Mouse (Mus musculus) midbrain, embryonic 12.5 days (tissue): ENCODE measurements around the gene Tmem131. TPM values are rescaled to one million over a fixed set of nuclear protein-coding genes. Genes with fewer than 3 reads are reported as not detected.
"Not testable (repeated sequence)": the region's sequence is repeated elsewhere in the genome, so short reads cannot be mapped to it uniquely, and the experiment has no call there.

Experiments
- ATAC-seq: fragments of 200-750 bp; cut with Nextera tagmentation; 2 replicates; pipeline ENCODE4 v1.8.0; 2017; ENCODE audit warnings: low read depth, moderate TSS enrichment, moderate library complexity; ENCODE audit not compliant: low FRiP score
- H3K27ac ChIP-seq: fragments of 300-500 bp; sonication (generic); replicated peaks from 2 replicates; pipeline ENCODE4 v1.5.1; 2016; ENCODE audit warnings: mild to moderate bottlenecking
- H3K27me3 ChIP-seq: fragments of 300-500 bp; sonication (generic); 2 replicates; pipeline ENCODE4 v1.6.1; 2016; ENCODE audit warnings: mild to moderate bottlenecking
- H3K36me3 ChIP-seq: fragments of 300-500 bp; sonication (generic); 2 replicates; pipeline ENCODE4 v1.6.1; 2016
- H3K4me1 ChIP-seq: fragments of 300-500 bp; sonication (generic); 2 replicates; pipeline ENCODE4 v1.6.1; 2016
- H3K4me2 ChIP-seq: fragments of 300-500 bp; sonication (generic); replicated peaks from 2 replicates; pipeline ENCODE4 v1.6.1; 2016; ENCODE audit warnings: mild to moderate bottlenecking, moderate library complexity
- H3K4me3 ChIP-seq: fragments of 300-500 bp; sonication (generic); 2 replicates; pipeline ENCODE4 v1.5.1; 2016; ENCODE audit warnings: mild to moderate bottlenecking
- H3K9ac ChIP-seq: fragments of 300-500 bp; sonication (generic); replicated peaks from 2 replicates; pipeline ENCODE4 v1.6.1; 2016; ENCODE audit warnings: mild to moderate bottlenecking, moderate library complexity
- H3K9me3 ChIP-seq: fragments of 300-500 bp; sonication (generic); 2 replicates; pipeline ENCODE4 v1.6.1; 2016; ENCODE audit warnings: mild to moderate bottlenecking
- WGBS: fragments of 180-500 bp; shearing (Covaris S2); methylation state at CpG from one replicate; pipeline ENCODE4 v1.1.7; 2016; 5-methylcytosine and 5-hydroxymethylcytosine counted together
- polyA plus RNA-seq: library from polyadenylated mRNA; unstranded; fragments of >200 nt; fragmentation: Nextera tagmentation; extraction: Ambion mirVana; gene quantifications from 2 replicates; pipeline ENCODE4 v1.2.1, GENCODE M21; 2016

The Tmem131 gene
- polyA plus RNA-seq, 1 experiment from 2014 or later, result 17.8 TPM

- H3K4me1 ChIP-seq, H3K9ac ChIP-seq, H3K4me2 ChIP-seq, H3K9me3 ChIP-seq, H3K4me3 ChIP-seq, H3K27ac ChIP-seq, H3K36me3 ChIP-seq, ATAC-seq, H3K27me3 ChIP-seq: not testable (repeated sequence)
- 95% methylated on average over 5 of the region's 5 CpGs for WGBS
Measured at GRCm38 (mm10) chr1:36893720-36894119, 49.7 kb downstream of the Tmem131 start.

DNA sequence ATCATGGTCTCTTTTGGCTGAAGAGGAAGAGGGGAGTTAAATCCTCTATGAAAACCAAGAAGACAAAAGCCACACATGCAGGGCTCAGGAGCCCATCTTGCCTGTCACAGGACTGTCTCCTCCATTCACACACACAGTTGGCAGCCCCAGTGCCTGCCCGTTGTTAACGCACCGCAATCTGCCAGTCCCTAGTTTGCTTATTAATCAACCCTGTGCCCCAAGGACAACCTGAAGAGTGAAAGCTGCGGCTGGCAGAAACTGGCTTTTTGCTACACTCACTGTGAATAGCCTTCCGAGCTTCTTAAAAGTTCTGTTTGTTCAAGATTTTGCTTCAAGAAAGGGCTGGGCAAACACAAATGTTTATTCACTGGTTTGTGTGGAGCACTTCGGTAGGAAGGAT lies 50.3 kb downstream of the Tmem131 start:
- no peaks in the 10 kb centered on the region for H3K27me3 ChIP-seq
- no peak overlapping the region for H3K4me2 ChIP-seq
- WGBS, result 61% methylated on average over 6 of the region's 6 CpGs
- no peak overlapping the region for H3K27ac ChIP-seq
- no peaks in the 10 kb centered on the region for H3K36me3 ChIP-seq
- no peak overlapping the region for H3K9ac ChIP-seq
- ATAC-seq, result no peak
- no peaks in the 10 kb centered on the region for H3K9me3 ChIP-seq
- no peak overlapping the region for H3K4me3 ChIP-seq
- H3K4me1 ChIP-seq, result peaks cover 10% of the 10 kb centered on the region

DNA sequence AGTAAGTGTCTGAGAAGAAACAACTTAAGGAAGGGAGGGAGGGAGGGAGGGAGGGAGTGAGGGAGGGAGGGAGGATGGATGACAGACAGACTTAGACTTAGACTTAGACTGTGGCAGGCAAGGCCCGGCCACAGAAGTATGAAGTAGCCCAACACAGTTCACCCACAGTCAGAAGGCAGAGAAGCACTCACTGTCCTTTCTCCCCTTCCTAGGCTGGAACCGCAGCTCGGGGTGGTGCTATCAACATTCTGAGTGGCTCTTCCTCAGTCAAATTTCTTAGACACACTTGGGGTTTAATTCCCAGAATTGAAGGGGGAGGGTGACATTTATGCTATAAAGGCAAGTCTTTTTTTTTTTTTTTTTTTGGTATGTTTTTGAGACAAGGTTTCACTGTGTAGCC lies 51.0 kb downstream of the Tmem131 start:
- Histone ChIP-seq H3K27me3 (no peaks in the 10 kb centered on the region), H3K9me3 (no peaks in the 10 kb centered on the region), H3K27ac (no peak overlapping the region), H3K9ac (no peak overlapping the region), H3K4me3 (no peak overlapping the region), H3K4me2 (no peak overlapping the region), H3K4me1 (peaks cover 10% of the 10 kb centered on the region), H3K36me3 (peaks cover under 1% of the 10 kb centered on the region; the same call in 1 of the 2 replicates)
- ATAC-seq, result no peak
- 75% methylated on average over 3 of the region's 3 CpGs for WGBS

DNA sequence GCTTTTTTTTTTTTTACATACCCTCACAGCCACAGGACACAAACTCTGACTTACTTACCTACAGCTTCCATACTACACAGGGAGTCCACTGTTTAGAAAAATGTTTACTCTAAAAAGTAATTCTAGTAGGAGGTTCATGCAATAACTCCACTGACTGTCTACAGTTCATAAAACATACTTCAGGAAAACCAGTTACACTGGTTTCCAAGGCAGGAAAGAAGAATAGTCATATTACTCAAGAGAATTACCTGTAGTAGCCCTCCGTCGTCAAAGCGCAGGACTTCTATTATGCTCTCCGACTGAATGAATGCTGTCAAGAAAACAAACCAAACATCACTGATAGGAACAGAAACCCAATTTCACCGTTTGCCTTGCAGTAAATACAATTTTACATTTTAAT lies 54.5 kb downstream of the Tmem131 start:
- Histone ChIP-seq H3K9me3 (no peaks in the 10 kb centered on the region), H3K4me1 (peaks cover 11% of the 10 kb centered on the region), H3K4me3 (no peak overlapping the region), H3K9ac (no peak overlapping the region), H3K27me3 (no peaks in the 10 kb centered on the region), H3K27ac (no peak overlapping the region), H3K4me2 (no peak overlapping the region), H3K36me3 (peaks cover 3% of the 10 kb centered on the region; the same call in 1 of the 2 replicates)
- no peak for ATAC-seq
- WGBS, result 93% methylated on average over 5 of the region's 5 CpGs

DNA sequence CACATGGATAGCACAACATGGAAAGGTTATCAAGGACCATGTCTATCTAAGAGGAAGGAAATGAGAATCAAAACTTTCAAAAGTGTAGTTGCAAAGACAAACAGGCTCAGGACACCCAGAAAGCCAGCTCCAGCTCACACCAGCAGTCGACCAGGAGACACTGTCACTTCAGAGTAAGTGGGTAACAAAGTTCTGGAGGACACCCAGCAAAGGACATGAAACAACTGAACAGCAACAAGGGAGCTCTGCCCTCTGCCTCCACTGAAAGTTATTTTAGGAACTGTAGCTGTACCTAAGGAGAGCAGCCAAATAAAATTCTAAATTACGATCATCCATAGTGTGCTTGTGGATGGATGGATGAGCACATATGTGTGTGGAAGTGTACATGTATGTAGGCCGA lies 56.3 kb downstream of the Tmem131 start:
- WGBS, result 92% methylated on average over 3 of the region's 3 CpGs
- no peak for ATAC-seq
- Histone ChIP-seq H3K27ac (no peak overlapping the region), H3K9ac (no peak overlapping the region), H3K27me3 (no peaks in the 10 kb centered on the region), H3K4me2 (no peak overlapping the region), H3K9me3 (no peaks in the 10 kb centered on the region), H3K4me1 (peaks cover 12% of the 10 kb centered on the region), H3K36me3 (peaks cover 3% of the 10 kb centered on the region; the same call in 1 of the 2 replicates), H3K4me3 (no peak overlapping the region)

GRCm38 (mm10) chr1:36886489-36886888 lies 57.0 kb downstream of the Tmem131 start:
- Histone ChIP-seq H3K9ac (no peak overlapping the region), H3K9me3 (no peaks in the 10 kb centered on the region), H3K36me3 (peaks cover 3% of the 10 kb centered on the region; the same call in 1 of the 2 replicates), H3K27ac (no peak overlapping the region), H3K27me3 (no peaks in the 10 kb centered on the region), H3K4me2 (no peak overlapping the region), H3K4me1 (peaks cover 11% of the 10 kb centered on the region), H3K4me3 (no peak overlapping the region)
- 56% methylated on average over 4 of the region's 4 CpGs for WGBS
- no peak for ATAC-seq

DNA sequence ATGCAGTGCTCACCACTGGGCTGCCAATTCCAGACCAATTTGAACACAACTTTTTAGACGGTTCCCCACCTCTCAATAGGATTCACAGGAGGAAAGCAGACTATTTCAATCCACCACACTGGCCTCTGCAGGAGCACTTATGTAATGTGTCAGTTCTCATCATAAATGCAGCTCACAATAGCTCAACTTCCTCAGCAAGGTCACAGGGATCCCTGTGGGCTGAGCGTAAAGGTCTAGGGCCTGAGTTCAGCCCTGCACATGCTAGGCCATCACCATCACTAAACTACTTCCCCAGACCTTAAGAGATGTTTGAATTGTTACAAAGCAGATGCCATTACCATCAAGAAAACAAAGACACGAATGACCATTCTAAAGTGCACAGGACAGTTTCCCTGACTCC lies 58.9 kb downstream of the Tmem131 start:
- 73% methylated on average over 3 of the region's 3 CpGs for WGBS
- no peak for ATAC-seq
- H3K36me3 ChIP-seq, result peaks cover 16% of the 10 kb centered on the region; the same call in 1 of the 2 replicates

DNA sequence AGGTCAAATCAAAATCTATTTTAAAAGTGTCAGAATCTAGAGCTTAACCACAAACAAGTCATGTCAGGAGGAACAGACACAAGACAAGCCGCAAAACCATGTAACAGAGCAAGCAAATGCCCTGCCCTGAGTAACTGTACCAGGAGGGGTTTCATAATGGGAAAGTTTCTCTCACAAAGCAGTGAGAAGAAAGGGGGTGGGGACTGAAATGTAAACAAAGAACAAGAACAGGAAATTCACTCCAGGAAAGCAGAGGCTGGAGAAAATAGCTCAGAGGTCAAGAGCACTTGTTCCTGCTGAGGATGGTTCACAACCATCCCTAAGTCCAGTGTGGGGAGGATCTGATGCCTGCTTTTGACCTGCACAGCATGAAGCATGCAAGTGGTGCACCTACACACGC lies 59.7 kb downstream of the Tmem131 start:
- Histone ChIP-seq H3K4me2 (no peak overlapping the region), H3K4me3 (no peak overlapping the region), H3K4me1 (peaks cover 7% of the 10 kb centered on the region), H3K27ac (no peak overlapping the region), H3K27me3 (no peaks in the 10 kb centered on the region), H3K9ac (no peak overlapping the region), H3K9me3 (no peaks in the 10 kb centered on the region), H3K36me3 (peaks cover 16% of the 10 kb centered on the region; the same call in 1 of the 2 replicates)
- no peak for ATAC-seq
- WGBS, result 69% methylated on average over 2 of the region's 2 CpGs

More for the DNA sequence above, 58.9 kb downstream of the Tmem131 start:
- H3K4me2 ChIP-seq, result no peak overlapping the region
- H3K27ac ChIP-seq, result no peak overlapping the region
- no peaks in the 10 kb centered on the region for H3K9me3 ChIP-seq
- H3K4me1 ChIP-seq, result peaks cover 7% of the 10 kb centered on the region
- H3K9ac ChIP-seq, result no peak overlapping the region
- no peak overlapping the region for H3K4me3 ChIP-seq
- no peaks in the 10 kb centered on the region for H3K27me3 ChIP-seq

DNA sequence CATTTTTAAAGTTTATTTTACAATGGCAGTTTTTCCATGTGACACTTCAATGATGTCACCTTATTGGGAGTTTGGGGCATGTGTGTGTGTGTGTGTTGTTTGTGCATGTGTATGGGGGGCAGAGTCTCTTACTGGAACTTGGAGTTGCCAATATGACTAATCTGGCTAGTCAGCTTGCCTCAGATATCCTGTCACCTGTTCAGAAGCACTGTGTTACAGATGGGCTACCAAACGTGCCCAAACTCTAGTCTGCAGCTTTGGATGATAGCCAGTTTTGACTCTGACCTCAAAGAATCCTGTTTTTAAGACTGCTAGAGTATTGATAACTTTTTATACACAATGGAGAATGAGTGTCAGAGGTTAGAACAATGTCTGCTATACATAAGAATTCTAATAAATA lies 64.3 kb downstream of the Tmem131 start:
- H3K9me3 ChIP-seq, result no peaks in the 10 kb centered on the region
- no peak overlapping the region for H3K9ac ChIP-seq
- 80% methylated on average over 1 of the region's 1 CpGs for WGBS
- no peak overlapping the region for H3K4me3 ChIP-seq
- H3K4me2 ChIP-seq, result no peak overlapping the region
- no peaks in the 10 kb centered on the region for H3K27me3 ChIP-seq
- peaks cover 7% of the 10 kb centered on the region for H3K4me1 ChIP-seq
- H3K36me3 ChIP-seq, result 0 out of 2 replicates have a peak, but pooled peaks cover 12% of the 10 kb centered on the region
- ATAC-seq, result no peak
- no peak overlapping the region for H3K27ac ChIP-seq

DNA sequence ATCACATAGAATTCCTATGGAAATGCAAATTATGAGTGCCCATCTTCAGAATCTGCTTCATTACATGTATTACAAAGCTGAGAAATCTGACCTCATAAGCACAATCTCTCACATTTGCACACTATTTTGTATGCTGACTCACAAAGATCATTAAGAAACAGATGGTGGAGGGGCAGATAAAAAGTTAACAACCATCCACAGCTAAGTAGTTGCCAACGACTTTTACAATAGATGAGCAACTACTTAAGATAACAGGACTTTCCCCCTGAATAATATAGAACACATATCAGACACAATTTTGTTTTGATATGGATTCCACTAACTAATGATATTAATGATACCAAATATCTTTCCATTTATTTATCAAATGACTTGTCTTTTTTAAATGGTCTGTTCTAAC lies 66.3 kb downstream of the Tmem131 start:
- WGBS, result 81% methylated on average over 1 of the region's 1 CpGs
- H3K4me2 ChIP-seq, result no peak overlapping the region
- H3K9ac ChIP-seq, result no peak overlapping the region
- no peaks in the 10 kb centered on the region for H3K27me3 ChIP-seq
- no peaks in the 10 kb centered on the region for H3K9me3 ChIP-seq
- H3K4me1 ChIP-seq, result no peaks in the 10 kb centered on the region
- no peak overlapping the region for H3K4me3 ChIP-seq
- no peak for ATAC-seq
- H3K36me3 ChIP-seq, result 0 out of 2 replicates have a peak, but pooled peaks cover 12% of the 10 kb centered on the region
- H3K27ac ChIP-seq, result no peak overlapping the region

GRCm38 (mm10) chr1:36874874-36875561 lies 68.4 kb downstream of the Tmem131 start:
- 79% methylated on average over 8 of the region's 8 CpGs for WGBS
- H3K27ac ChIP-seq, result no peak overlapping the region

DNA sequence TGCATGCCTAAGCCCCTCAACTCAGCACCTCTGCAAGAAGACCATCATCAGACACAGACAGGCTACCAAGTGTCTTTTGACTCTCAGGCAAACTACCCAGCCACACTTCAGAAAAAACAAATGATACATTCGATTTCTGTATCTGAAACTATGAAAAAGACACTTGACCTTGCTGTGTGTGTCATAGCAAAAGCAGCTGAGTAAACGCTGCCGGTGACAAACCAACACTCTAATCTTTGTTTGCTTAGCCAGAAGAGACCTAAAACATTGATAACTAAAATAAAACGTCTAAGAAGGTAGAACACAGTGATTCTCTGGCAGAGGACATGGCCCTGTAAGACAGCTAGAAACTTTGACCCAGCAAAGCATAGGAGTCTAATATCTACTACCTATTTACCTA lies 72.2 kb downstream of the Tmem131 start:
- no peak overlapping the region for H3K27ac ChIP-seq

More at GRCm38 (mm10) chr1:36874874-36875561, 68.4 kb downstream of the Tmem131 start:
- Histone ChIP-seq H3K4me1 (no peaks in the 10 kb centered on the region), H3K4me2 (no peak overlapping the region), H3K9me3 (no peaks in the 10 kb centered on the region), H3K4me3 (no peak overlapping the region), H3K9ac (no peak overlapping the region), H3K27me3 (no peaks in the 10 kb centered on the region), H3K36me3 (peaks cover 9% of the 10 kb centered on the region; the same call in 1 of the 2 replicates)
- no peak for ATAC-seq

GRCm38 (mm10) chr1:36870518-36870917 lies 72.9 kb downstream of the Tmem131 start:
- peaks cover 14% of the 10 kb centered on the region for H3K36me3 ChIP-seq
- no peaks in the 10 kb centered on the region for H3K27me3 ChIP-seq
- H3K27ac ChIP-seq, result no peak overlapping the region
- H3K4me1 ChIP-seq, result no peaks in the 10 kb centered on the region
- 88% methylated on average over 1 of the region's 1 CpGs for WGBS
- no peak overlapping the region for H3K4me2 ChIP-seq
- H3K4me3 ChIP-seq, result no peak overlapping the region
- H3K9me3 ChIP-seq, result no peaks in the 10 kb centered on the region
- no peak overlapping the region for H3K9ac ChIP-seq
- ATAC-seq, result no peak

More for the DNA sequence above, 72.2 kb downstream of the Tmem131 start:
- Histone ChIP-seq H3K9ac (no peak overlapping the region), H3K27me3 (no peaks in the 10 kb centered on the region), H3K4me1 (no peaks in the 10 kb centered on the region), H3K9me3 (no peaks in the 10 kb centered on the region), H3K4me3 (no peak overlapping the region), H3K36me3 (peaks cover 14% of the 10 kb centered on the region), H3K4me2 (no peak overlapping the region)
- no peak for ATAC-seq
- WGBS, result 76% methylated on average over 4 of the region's 4 CpGs
